Mouse (Mus musculus) testis, adult 2 months (tissue): ENCODE data around the gene Vmp1.

Experiments used
- CTCF ChIP-seq: fragments of 200-500 bp; IDR thresholded peaks from 2 replicates; pipeline ENCODE4 v1.5.1; 2012; ENCODE audit warnings: low read depth, mild to moderate bottlenecking, inconsistent platforms, low read length, moderate library complexity; ENCODE audit not compliant: control insufficient read depth, insufficient read depth, insufficient replicate concordance
- POLR2A ChIP-seq: fragments of 200-500 bp; IDR thresholded peaks from 2 replicates; pipeline ENCODE4 v1.6.1; 2012; ENCODE audit warnings: low read depth, mild to moderate bottlenecking, inconsistent platforms, low read length, moderate library complexity; ENCODE audit not compliant: control insufficient read depth

DNA sequence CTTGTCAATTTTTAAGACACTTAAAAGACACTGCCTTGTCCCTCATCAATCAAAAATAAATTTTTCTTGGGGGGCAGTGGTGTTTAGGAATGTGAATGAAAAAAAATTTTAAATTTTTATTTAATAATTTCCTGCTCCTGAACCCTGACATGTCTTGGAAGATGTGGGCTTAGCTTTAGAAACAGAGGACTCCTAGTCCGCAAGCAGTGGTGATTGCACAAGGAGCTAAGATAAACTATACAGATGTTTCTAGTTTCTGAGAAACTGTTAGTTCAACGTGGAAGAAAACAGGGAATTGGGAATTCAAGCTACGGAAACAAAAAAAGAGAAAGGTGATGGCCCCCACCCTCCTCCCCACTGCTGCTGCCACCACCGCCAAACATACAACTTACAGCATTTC, 111.8 kb downstream of the Vmp1 start:
- TF ChIP-seq CTCF, result no peak
- no peak for TF ChIP-seq POLR2A
